Mouse (Mus musculus): ENCODE measurements around the gene Tpp2.
"Not testable (repeated sequence)": the region's sequence is repeated elsewhere in the genome, so short reads cannot be mapped to it uniquely, and the experiment has no call there.

Gene Tpp2

GRCm38 (mm10) chr1:43933488-43934415 is at the start of gene Tpp2:
TSS of gene Tpp2 (plus strand) at chr1:43933647.
- peak; percentile 91 for DNase-seq

GRCm38 (mm10) chr1:43888358-43888757 is 45.1 kb upstream of the Tpp2 start:
- not testable (repeated sequence) for DNase-seq

- DNase-seq = no peak
Measured at GRCm38 (mm10) chr1:43895742-43896141, 37.7 kb upstream of the Tpp2 start.

GRCm38 (mm10) chr1:43897131-43897530 is 36.3 kb upstream of the Tpp2 start:
- no peak for DNase-seq

GRCm38 (mm10) chr1:43897987-43898386 is 35.5 kb upstream of the Tpp2 start:
- DNase-seq = no peak

GRCm38 (mm10) chr1:43898991-43899714 is 34.3 kb upstream of the Tpp2 start:
- peak; percentile 82 for DNase-seq

- no peak for DNase-seq
Measured at GRCm38 (mm10) chr1:43902417-43902816, 31.0 kb upstream of the Tpp2 start.

GRCm38 (mm10) chr1:43902855-43903254 is 30.6 kb upstream of the Tpp2 start:
- DNase-seq = no peak

GRCm38 (mm10) chr1:43915428-43915827 is 18.0 kb upstream of the Tpp2 start:
- DNase-seq = no peak

GRCm38 (mm10) chr1:43916854-43917253 is 16.6 kb upstream of the Tpp2 start:
- DNase-seq = no peak

GRCm38 (mm10) chr1:43934416-43934810 is 966 bp downstream of the Tpp2 start:
- DNase-seq = no peak

- no peak for DNase-seq
Measured at GRCm38 (mm10) chr1:43939310-43939709, 5.9 kb downstream of the Tpp2 start.

GRCm38 (mm10) chr1:43941476-43942217 is 8.2 kb downstream of the Tpp2 start:
- DNase-seq = no peak

- no peak for DNase-seq
Measured at GRCm38 (mm10) chr1:43942814-43943213, 9.4 kb downstream of the Tpp2 start.

- no peak for DNase-seq
Measured at GRCm38 (mm10) chr1:43953679-43954078, 20.2 kb downstream of the Tpp2 start.

- DNase-seq = no peak
Measured at GRCm38 (mm10) chr1:43964381-43964780, 30.9 kb downstream of the Tpp2 start.

- DNase-seq = no peak
Measured at GRCm38 (mm10) chr1:43966756-43967155, 33.3 kb downstream of the Tpp2 start.

GRCm38 (mm10) chr1:43969361-43969760 is 35.9 kb downstream of the Tpp2 start:
- DNase-seq = no peak

GRCm38 (mm10) chr1:43971089-43971488 is 37.6 kb downstream of the Tpp2 start:
- no peak for DNase-seq

- DNase-seq = no peak
Measured at GRCm38 (mm10) chr1:43996914-43997589, 63.6 kb downstream of the Tpp2 start.

GRCm38 (mm10) chr1:44004513-44004912 is 71.1 kb downstream of the Tpp2 start:
- DNase-seq = no peak

- no peak for DNase-seq
Measured at GRCm38 (mm10) chr1:44015556-44015955, 82.1 kb downstream of the Tpp2 start.

- DNase-seq = no peak
Measured at GRCm38 (mm10) chr1:44019934-44020333, 86.5 kb downstream of the Tpp2 start, which contains the start of gene Mettl21c. TSS of gene Mettl21c (minus strand) at chr1:44020034.

Data from right cerebral cortex, postnatal 4 days (tissue).